Mouse (Mus musculus) cerebellum, adult 8-10 months (tissue): ENCODE measurements around the gene Dusp13.

Source experiments
- DNase-seq: peaks from one replicate; pipeline ENCODE4 v3.0.0; 2022

Dusp13 gene

GRCm38 (mm10) chr14:21696186-21696830 is 54.7 kb downstream of the Dusp13 start:
- no peak for DNase-seq

- DNase-seq, result no peak
Measured at GRCm38 (mm10) chr14:21695020-21695419, 56.0 kb downstream of the Dusp13 start.

GRCm38 (mm10) chr14:21691070-21691469 is 59.9 kb downstream of the Dusp13 start:
- DNase-seq, result no peak

GRCm38 (mm10) chr14:21686376-21687279 is 64.4 kb downstream of the Dusp13 start:
- no peak for DNase-seq

GRCm38 (mm10) chr14:21685411-21686146 is 65.4 kb downstream of the Dusp13 start:
- DNase-seq, result no peak

GRCm38 (mm10) chr14:21683834-21684233 is 67.1 kb downstream of the Dusp13 start:
- DNase-seq, result no peak
